Mouse (Mus musculus) monocyte, adult 5-6 weeks (primary cell): ENCODE results near the gene Gm5771. TPM values are rescaled to one million over a fixed set of nuclear protein-coding genes. Genes with fewer than 3 reads are reported as not detected.
"Not testable (repeated sequence)": the region's sequence is repeated elsewhere in the genome, so short reads cannot be mapped to it uniquely, and the experiment has no call there.

Experiments used
- ATAC-seq: fragments of 153-309, 156-312 bp; replicated peaks from 2 replicates; pipeline ENCODE4 v1.8.0; 2017; ENCODE audit warnings: mild to moderate bottlenecking; ENCODE audit not compliant: low TSS enrichment, insufficient number of reproducible peaks, severe bottlenecking, poor library complexity, low FRiP score
- total RNA-seq: library from RNA; stranded (forward); fragments of 200-1000, 200-491, 200-594 nt; gene quantifications from 3 replicates; pipeline ENCODE4 v1.2.3, GENCODE M21; 2017

Gene Gm5771
- total RNA-seq = not detected in 3 replicates

DNA sequence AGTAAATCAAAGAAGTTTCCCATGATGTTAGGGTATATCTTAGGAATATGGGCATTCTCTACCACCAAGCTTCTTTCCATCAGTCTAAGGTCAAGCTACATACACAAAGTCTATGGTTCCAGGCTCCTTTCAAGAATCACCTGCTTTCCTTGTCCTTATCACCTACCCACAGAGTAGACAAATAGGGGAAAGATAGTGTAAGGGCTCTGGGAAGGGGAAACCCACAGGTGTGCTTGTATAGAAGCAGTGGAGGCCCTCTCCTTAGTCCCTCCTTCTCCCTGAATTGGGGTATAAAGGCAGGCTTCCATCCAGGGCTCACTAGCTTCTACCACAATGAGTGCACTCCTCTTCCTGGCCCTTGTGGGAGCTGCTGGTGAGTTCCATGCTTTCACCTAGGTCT is at the start of gene Gm5771:
Gene Gm5771, plus strand, starts transcription at position 301 of the 400 bp plus-strand sequence.
- ATAC-seq = not testable (repeated sequence)

DNA sequence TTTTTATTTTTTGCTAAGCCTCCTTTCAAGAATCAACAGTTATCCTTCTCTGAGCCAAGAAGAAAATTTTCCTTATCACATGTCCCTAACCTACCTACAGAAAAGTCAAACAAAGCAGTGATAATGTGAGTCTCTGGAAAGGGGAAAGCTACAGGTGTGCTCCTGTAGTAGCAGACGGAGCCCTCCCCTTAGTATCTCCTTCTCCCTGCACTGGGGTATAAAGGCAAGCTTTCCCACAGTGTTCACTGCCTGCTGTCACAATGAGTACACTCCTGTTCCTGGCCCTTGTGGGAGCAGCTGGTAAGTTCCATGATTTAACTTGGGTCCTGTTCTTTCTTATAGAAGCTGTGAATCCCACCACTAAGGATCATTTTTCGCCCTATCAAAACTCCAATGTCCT is 38.2 kb upstream of the Gm5771 start, which contains the start of gene Try10:
Gene Try10, plus strand, starts transcription at position 174 of the 400 bp plus-strand sequence.
- ATAC-seq = no peak

GRCm38 (mm10) chr6:41373772-41374171 is 18.4 kb upstream of the Gm5771 start:
- not testable (repeated sequence) for ATAC-seq

GRCm38 (mm10) chr6:41377578-41377977 is 14.6 kb upstream of the Gm5771 start, which contains the start of gene Prss3:
TSS of gene Prss3 (minus strand) at chr6:41377678.
- ATAC-seq = not testable (repeated sequence)

GRCm38 (mm10) chr6:41386781-41387180 is 5.4 kb upstream of the Gm5771 start:
- ATAC-seq = no peak

DNA sequence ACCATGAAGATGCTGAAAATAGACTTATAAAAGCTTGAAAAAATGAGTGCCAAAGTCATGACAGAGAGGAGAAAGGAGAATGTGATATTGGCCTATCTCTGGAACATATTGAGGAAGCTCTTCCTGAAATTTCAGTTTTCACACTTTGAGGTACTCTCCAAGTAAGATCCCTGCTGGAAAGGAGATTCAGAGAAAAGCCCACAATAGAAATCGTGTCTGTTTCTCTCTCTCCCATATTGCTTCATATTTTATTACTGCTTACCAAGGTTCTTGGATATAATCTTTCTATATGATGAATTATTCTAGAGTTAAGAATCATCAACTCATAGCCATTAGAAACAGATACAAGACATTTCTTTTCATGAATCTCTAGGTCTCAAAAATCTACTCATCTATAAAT is 516 bp upstream of the Gm5771 start:
- ATAC-seq = not testable (repeated sequence)

DNA sequence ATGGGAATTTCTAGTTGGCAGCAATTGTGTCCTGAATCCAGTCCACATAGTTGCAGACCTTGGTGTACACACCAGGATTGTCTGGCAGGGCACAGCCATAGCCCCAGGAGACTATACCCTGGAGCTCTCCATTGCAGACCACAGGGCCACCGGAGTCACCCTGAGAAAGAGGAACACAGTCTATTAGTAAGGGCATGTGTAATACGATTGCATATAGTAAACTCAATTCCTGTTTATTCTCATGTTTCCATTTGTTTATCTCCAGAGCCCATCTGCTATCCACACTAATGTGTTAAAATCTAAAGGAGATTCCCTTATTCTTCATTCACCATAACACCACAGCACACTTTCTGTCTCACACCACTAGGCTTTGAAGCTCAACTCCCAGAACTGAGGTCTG is 50.1 kb downstream of the Gm5771 start:
- not testable (repeated sequence) for ATAC-seq

GRCm38 (mm10) chr6:41446045-41446444 is 53.9 kb downstream of the Gm5771 start, which contains the start of gene Gm10334:
TSS of gene Gm10334 (minus strand) at chr6:41446145.
- ATAC-seq = not testable (repeated sequence)

Other genes with a start within 250 kb of the Gm5771 start
- gene Try4, start 90.1 kb upstream of the Gm5771 start, total RNA-seq = not detected in 3 replicates
- not detected in 3 replicates for gene Try5, start 75.5 kb upstream of the Gm5771 start, total RNA-seq
- not detected in 3 replicates for gene Try10, start 38.3 kb upstream of the Gm5771 start, total RNA-seq
- not detected in 3 replicates for gene Prss3, start 14.7 kb upstream of the Gm5771 start, total RNA-seq
- not detected in 3 replicates for gene Gm10334, start 53.8 kb downstream of the Gm5771 start, total RNA-seq
- gene Prss1, start 66.6 kb downstream of the Gm5771 start, total RNA-seq = not detected in 3 replicates
- gene Prss2, start 129.4 kb downstream of the Gm5771 start, total RNA-seq = not detected in 3 replicates
- gene Ephb6, start 213.1 kb downstream of the Gm5771 start, total RNA-seq = 1.6 to 4.7 TPM (median 2.0 TPM) in 3 replicates
- not detected in 3 replicates for gene Trpv6, start 244.0 kb downstream of the Gm5771 start, total RNA-seq